Mouse (Mus musculus): ENCODE data around the gene Lrrn4. TPM values are rescaled to one million over a fixed set of nuclear protein-coding genes. Genes with fewer than 3 reads are reported as not detected.

The Lrrn4 gene
- total RNA-seq, 1 experiment: 11.8 TPM

GRCm38 (mm10) chr2:132879261-132880044 lies 1.2 kb downstream of the Lrrn4 start:
- in situ Hi-C loops (cut with MboI; ENCODE audit: low sequenced_read_pairs in 2 of 2, unreplicated experiment in 2 of 2): no loop called here
- TF ChIP-seq HCFC1 (IDR thresholded peaks at IDR 0.05; ENCODE audit: borderline replicate concordance, insufficient read depth, low read length) (no peak), MAFK (IDR thresholded peaks at IDR 0.05; ENCODE audit: insufficient read depth, low read depth, low read length) (no peak), ZC3H11A (IDR thresholded peaks at IDR 0.05; ENCODE audit: borderline replicate concordance, low read depth, low read length) (no peak), ZNF384 (IDR thresholded peaks at IDR 0.05; ENCODE audit: low read depth, low read length) (no peak), CHD2 (IDR thresholded peaks at IDR 0.05; ENCODE audit: low read depth, low read length) (no peak)

GRCm38 (mm10) chr2:132876991-132877390 lies 3.7 kb downstream of the Lrrn4 start:
- TF ChIP-seq ZNF384 (IDR thresholded peaks at IDR 0.05; ENCODE audit: low read depth, low read length) (no peak), MAFK (IDR thresholded peaks at IDR 0.05; ENCODE audit: insufficient read depth, low read depth, low read length) (no peak), HCFC1 (IDR thresholded peaks at IDR 0.05; ENCODE audit: borderline replicate concordance, insufficient read depth, low read length) (no peak), CHD2 (IDR thresholded peaks at IDR 0.05; ENCODE audit: low read depth, low read length) (no peak), ZC3H11A (IDR thresholded peaks at IDR 0.05; ENCODE audit: borderline replicate concordance, low read depth, low read length) (no peak)
- DNase-seq (ENCODE audit: low read depth, low spot score): no peak
- in situ Hi-C loops (cut with MboI; ENCODE audit: low sequenced_read_pairs in 2 of 2, unreplicated experiment in 2 of 2): no loop called here

More at GRCm38 (mm10) chr2:132879261-132880044, 1.2 kb downstream of the Lrrn4 start:
- Histone ChIP-seq H3K4me3 (ENCODE audit: insufficient read depth in 1 of 2, low read depth in 1 of 2, low read length in 2 of 2, poor library complexity in 1 of 2, severe bottlenecking in 1 of 2) (peak overlapping the region; percentile 70 to 74), H3K36me3 (ENCODE audit: control insufficient read depth, insufficient read depth, low read length, poor library complexity, severe bottlenecking) (peaks cover 12% of the 10 kb centered on the region; the same call in 1 of the 2 replicates), H3K4me1 (ENCODE audit: control insufficient read depth in 2 of 2, insufficient read depth in 2 of 2, low read length in 2 of 2, poor library complexity in 1 of 2) (peaks cover 7 to 13% of the 10 kb centered on the region in 2 experiments), H3K9me3 (ENCODE audit: control insufficient read depth, insufficient read depth, low read depth, low read length) (no peaks in the 10 kb centered on the region), H3K27ac (ENCODE audit: insufficient read depth, low read depth, low read length, poor library complexity, severe bottlenecking) (no peak overlapping the region), H3K9ac (ENCODE audit: insufficient read depth, low read depth, low read length, poor library complexity, severe bottlenecking) (peak overlapping the region; percentile 59)
- peak; percentile 26 for DNase-seq (ENCODE audit: low read depth, low spot score)

GRCm38 (mm10) chr2:132873657-132874326 lies 6.9 kb downstream of the Lrrn4 start:
- no peak for DNase-seq (ENCODE audit: low read depth, low spot score)

More at GRCm38 (mm10) chr2:132876991-132877390, 3.7 kb downstream of the Lrrn4 start:
- H3K4me3 ChIP-seq (ENCODE audit: insufficient read depth in 1 of 2, low read depth in 1 of 2, low read length in 2 of 2, poor library complexity in 1 of 2, severe bottlenecking in 1 of 2): no peak overlapping the region
- peaks cover 7 to 11% of the 10 kb centered on the region in 2 experiments for H3K4me1 ChIP-seq (ENCODE audit: control insufficient read depth in 2 of 2, insufficient read depth in 2 of 2, low read length in 2 of 2, poor library complexity in 1 of 2)
- H3K9ac ChIP-seq (ENCODE audit: insufficient read depth, low read depth, low read length, poor library complexity, severe bottlenecking): no peak overlapping the region
- H3K36me3 ChIP-seq (ENCODE audit: control insufficient read depth, insufficient read depth, low read length, poor library complexity, severe bottlenecking): peaks cover 12% of the 10 kb centered on the region; the same call in 1 of the 2 replicates
- H3K27ac ChIP-seq (ENCODE audit: insufficient read depth, low read depth, low read length, poor library complexity, severe bottlenecking): no peak overlapping the region
- H3K9me3 ChIP-seq (ENCODE audit: control insufficient read depth, insufficient read depth, low read depth, low read length): no peaks in the 10 kb centered on the region

GRCm38 (mm10) chr2:132871663-132872062 lies 9.0 kb downstream of the Lrrn4 start:
- Histone ChIP-seq H3K36me3 (ENCODE audit: control insufficient read depth, insufficient read depth, low read length, poor library complexity, severe bottlenecking) (peaks cover 14% of the 10 kb centered on the region; the same call in 1 of the 2 replicates), H3K27ac (ENCODE audit: insufficient read depth, low read depth, low read length, poor library complexity, severe bottlenecking) (no peak overlapping the region), H3K9me3 (ENCODE audit: control insufficient read depth, insufficient read depth, low read depth, low read length) (no peaks in the 10 kb centered on the region), H3K9ac (ENCODE audit: insufficient read depth, low read depth, low read length, poor library complexity, severe bottlenecking) (no peak overlapping the region), H3K4me3 (ENCODE audit: insufficient read depth in 1 of 2, low read depth in 1 of 2, low read length in 2 of 2, poor library complexity in 1 of 2, severe bottlenecking in 1 of 2) (no peak overlapping the region), H3K4me1 (ENCODE audit: control insufficient read depth in 2 of 2, insufficient read depth in 2 of 2, low read length in 2 of 2, poor library complexity in 1 of 2) (no peaks in the 10 kb centered on the region)
- no peak for DNase-seq (ENCODE audit: low read depth, low spot score)
- peak; percentile 63; the same call in 1 of the 2 replicates for TF ChIP-seq HCFC1 (IDR thresholded peaks at IDR 0.05; ENCODE audit: borderline replicate concordance, insufficient read depth, low read length)
- no peak for TF ChIP-seq ZC3H11A (IDR thresholded peaks at IDR 0.05; ENCODE audit: borderline replicate concordance, low read depth, low read length)
- in situ Hi-C loops (cut with MboI; ENCODE audit: low sequenced_read_pairs in 2 of 2, unreplicated experiment in 2 of 2): no loop called here

More at GRCm38 (mm10) chr2:132873657-132874326, 6.9 kb downstream of the Lrrn4 start:
- TF ChIP-seq HCFC1 (IDR thresholded peaks at IDR 0.05; ENCODE audit: borderline replicate concordance, insufficient read depth, low read length) (no peak), CHD2 (IDR thresholded peaks at IDR 0.05; ENCODE audit: low read depth, low read length) (no peak), ZNF384 (IDR thresholded peaks at IDR 0.05; ENCODE audit: low read depth, low read length) (no peak), ZC3H11A (IDR thresholded peaks at IDR 0.05; ENCODE audit: borderline replicate concordance, low read depth, low read length) (no peak), MAFK (IDR thresholded peaks at IDR 0.05; ENCODE audit: insufficient read depth, low read depth, low read length) (peak; percentile 80)
- Histone ChIP-seq H3K9me3 (ENCODE audit: control insufficient read depth, insufficient read depth, low read depth, low read length) (no peaks in the 10 kb centered on the region), H3K4me1 (ENCODE audit: control insufficient read depth in 2 of 2, insufficient read depth in 2 of 2, low read length in 2 of 2, poor library complexity in 1 of 2) (peaks cover 2 to 4% of the 10 kb centered on the region in 2 experiments; a peak in 3 of 4 replicates), H3K4me3 (ENCODE audit: insufficient read depth in 1 of 2, low read depth in 1 of 2, low read length in 2 of 2, poor library complexity in 1 of 2, severe bottlenecking in 1 of 2) (no peak overlapping the region), H3K36me3 (ENCODE audit: control insufficient read depth, insufficient read depth, low read length, poor library complexity, severe bottlenecking) (peaks cover 17% of the 10 kb centered on the region; the same call in 1 of the 2 replicates), H3K27ac (ENCODE audit: insufficient read depth, low read depth, low read length, poor library complexity, severe bottlenecking) (no peak overlapping the region), H3K9ac (ENCODE audit: insufficient read depth, low read depth, low read length, poor library complexity, severe bottlenecking) (no peak overlapping the region)
- in situ Hi-C loops (cut with MboI; ENCODE audit: low sequenced_read_pairs in 2 of 2, unreplicated experiment in 2 of 2): no loop called here
